Mouse (Mus musculus): ENCODE measurements around the gene 1110059G10Rik.

1110059G10Rik gene

DNA sequence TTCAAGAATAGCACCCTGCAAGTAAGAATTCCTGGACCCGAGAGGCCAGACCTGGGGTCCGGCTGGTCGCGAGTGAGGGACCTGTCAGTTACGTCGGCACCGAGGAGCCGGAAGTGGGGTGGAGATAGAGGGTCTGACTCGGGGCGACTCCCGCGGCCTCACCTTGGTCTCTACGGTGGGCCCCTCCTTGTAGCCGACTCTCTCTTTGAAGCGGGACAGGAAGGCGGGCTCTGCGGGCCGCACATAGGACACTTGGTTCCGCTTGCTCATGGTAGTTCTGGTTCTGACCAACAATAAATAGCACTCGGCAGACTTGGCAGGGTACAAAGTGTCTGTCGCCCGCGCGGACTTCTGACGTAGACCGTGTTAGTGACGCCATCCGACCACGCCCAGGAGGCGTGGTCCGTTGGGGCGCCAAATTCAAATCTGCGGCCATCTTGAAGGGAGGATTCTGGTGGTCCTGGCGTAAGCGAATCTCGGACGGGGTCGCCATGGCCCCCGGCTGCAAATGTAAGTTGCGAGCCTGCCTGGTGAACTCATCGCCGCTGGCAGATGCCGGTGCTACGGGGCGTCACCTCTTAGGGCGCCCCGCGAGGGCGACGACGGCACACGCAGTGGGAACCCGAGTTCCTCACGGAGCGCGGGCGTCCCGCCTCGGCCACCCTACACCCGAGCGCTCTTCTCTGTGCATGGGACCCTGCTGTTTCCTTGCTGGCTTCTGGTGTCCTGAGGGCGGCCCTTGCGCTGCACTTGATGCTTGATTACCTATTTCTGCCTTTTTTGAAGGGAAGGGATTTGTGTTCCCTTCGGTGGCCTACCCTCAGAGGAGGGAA lies at the start of gene 1110059G10Rik, which contains the start of gene Kif15:
Gene 1110059G10Rik (minus strand): TSS at position 358 of the 833 bp plus-strand sequence.
Gene Kif15 (plus strand): TSS at position 404 of the 833 bp plus-strand sequence.
- DNase-seq: peak; percentile 88 to 89

DNA sequence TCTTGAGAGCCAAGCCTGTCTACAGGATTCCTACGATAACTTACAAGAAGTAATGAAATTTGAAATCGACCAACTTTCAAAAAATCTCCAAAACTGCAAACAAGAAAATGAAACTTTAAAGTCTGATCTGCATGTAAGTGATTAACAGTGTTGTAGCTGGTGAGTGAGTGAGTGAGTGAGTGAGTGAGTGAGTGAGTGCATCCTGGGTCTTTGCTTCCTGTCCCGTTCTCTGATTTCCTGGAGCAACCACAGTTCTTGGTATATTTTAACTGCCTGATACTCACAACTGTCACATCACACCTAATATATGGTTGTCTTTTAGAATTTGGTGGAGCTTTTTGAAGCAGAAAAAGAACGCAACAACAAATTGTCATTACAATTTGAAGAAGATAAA lies 48.4 kb upstream of the 1110059G10Rik start:
- DNase-seq: no peak

DNA sequence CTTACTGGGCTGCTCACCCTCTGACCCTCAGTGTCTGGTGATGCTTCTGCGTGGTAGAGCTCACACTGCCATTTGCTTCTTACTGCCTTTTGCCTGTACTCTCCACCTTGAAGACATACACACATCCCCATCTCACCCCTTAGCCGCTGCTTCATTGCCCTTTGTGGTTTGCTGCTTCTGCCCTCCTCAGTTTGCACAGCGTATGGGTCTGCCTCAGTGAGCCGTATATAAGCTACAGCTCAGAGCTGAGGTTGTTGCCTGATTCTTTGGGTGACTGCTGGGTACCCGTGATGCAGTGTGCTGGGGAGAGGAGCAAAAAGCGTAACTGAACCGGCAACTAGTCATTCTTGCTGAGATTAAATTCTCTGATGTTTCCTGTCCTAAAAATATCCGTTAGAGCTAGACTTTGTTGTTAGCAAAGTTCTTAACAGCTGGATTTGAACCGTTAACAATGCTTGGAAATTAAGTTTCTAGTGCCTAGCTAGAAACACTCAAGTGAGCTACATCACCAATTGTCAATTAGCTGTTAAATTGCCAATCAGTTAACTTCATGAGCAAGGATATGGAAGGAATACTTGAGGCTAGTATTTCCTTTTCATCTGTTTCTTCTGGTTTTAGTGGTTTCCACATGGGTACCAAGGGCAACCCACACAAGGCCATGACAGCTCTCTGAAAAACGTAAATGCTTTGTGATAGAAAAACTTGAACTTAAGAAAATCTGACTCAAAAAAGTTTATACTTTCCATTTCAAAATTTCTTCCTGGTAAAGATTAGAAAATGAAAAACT lies 47.8 kb upstream of the 1110059G10Rik start:
- no peak for DNase-seq

DNA sequence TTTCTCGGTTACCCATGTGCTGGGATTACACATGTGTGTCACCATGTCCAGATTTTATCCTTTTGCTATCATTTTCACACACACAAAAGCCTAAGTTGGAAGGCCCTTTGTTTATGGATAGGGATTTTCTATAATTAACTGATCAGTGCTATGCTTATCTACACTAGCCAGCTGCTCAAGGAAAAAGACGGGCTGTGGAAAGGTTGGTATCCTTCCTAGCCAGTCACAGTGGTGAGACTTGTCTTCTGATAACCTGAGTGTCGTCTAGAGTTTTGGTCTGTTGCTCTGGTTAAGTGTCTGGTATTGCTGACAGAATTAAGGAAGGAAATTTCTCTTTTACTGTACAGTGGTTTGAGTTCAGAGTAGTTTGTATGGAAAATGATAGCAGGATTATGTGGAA lies 21.9 kb downstream of the 1110059G10Rik start:
- no peak for DNase-seq

DNA sequence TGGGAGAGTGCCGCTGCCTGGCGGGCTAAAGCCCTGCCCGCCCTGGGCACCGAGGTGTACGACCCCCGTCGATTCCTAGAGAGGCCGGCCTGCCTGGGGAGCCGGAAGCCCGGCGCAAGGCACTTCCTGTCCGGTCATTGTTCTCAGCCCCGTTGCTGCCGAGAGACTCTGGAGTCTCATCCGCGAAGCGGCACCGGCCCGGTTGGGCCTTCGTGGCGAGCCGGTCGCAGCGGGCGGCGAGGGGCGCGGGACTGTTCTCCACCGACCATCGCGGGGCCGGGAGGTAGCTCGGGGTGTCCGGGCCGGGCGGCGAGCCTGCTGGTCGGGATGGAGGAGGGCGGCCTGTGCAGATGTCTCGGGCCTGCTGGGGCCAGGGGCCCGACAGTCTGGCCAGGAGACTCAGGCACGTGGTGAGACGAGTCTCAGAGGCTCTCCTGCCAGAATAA lies 27.8 kb downstream of the 1110059G10Rik start, which contains the start of gene Zfp105:
Gene Zfp105 (plus strand): TSS at position 137 of the 446 bp plus-strand sequence.
- peak; percentile 52 to 65 for DNase-seq

DNA sequence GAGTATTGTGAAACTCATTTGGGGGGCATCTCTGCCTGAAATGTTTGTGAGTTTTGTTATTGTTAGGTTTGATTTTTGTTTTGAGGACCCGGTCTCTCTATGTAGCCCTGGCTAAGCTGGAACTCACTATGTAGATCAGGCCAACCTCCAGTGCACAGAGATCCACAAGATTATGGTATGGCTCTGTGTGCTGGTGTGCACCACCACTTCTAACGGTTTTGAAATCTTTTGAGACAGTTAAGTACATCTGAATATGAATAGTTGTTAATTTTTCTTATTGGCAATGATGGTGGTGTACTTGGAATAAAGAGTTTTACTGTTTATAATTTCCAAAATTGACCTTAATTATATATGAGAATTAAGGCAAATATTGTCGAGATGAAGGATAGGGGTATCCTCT lies 28.4 kb downstream of the 1110059G10Rik start:
- no peak for DNase-seq

DNA sequence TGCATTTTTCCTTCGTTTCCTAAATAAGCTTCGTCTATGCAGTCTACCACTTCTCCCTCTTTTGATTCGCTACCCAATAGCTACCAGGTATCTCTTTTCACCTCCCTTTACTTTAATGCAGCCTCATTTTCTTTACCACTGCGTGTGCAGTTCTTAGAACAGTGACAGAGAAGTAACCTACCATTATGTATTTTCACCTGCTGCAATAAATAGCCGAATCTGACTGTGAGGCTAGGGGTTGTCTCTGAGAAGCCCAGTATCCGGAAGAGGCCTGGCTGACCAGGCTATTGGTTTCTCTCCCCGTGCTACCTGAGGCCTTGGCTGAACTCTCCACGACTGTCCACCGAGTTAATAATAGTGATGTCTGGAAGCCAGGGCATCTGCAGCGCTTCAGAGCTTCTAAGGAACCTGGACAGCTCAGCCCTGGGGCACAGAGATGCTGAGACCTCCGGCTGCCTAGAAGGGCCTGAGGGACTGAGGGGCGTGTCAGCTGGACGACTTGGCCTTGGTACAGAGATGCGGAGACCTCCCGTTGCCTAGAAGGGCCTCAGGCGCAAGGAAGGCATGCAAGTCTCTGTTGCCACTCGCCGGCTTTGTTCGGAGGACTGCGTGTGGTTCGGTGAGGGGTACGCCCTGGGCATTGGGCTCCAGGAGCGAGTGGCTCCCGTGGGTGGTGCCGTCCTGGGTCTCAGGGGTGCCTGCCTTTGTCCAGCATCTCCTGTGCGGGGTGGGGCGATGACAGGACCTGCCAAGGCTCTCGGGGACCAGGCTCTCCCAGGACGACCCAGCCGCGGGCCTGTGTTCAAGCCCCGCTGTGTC lies 47.9 kb downstream of the 1110059G10Rik start:
- DNase-seq: peak; percentile 35 to 49

DNA sequence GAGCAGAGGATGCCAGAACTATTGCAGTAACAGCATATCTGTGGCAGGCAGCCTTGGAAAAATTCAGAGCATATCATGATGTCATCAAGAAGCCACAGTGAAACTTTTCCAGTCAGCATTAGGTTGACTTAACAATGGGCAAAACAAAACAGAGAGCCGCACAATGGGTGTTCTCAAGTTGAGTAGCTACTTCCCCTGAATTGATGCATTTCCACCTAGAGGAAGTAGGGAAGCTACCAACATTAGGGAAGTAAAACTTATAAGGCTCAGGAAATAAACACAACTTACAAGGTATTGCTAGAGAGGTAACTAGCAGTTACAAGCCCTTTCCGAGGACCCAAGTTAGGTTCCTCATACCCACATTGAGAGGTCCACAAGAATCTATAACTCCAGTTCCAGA lies 49.8 kb downstream of the 1110059G10Rik start:
- DNase-seq: no peak
